Mouse (Mus musculus): Measurements from ENCODE around the gene Gm20388. TPM values are rescaled to one million over a fixed set of nuclear protein-coding genes. Genes with fewer than 3 reads are reported as not detected.

Gm20388 gene
- polyA plus RNA-seq, 1 experiment from 2014 or later, result 8.3 TPM

- H3K9me3 ChIP-seq (ENCODE audit: control insufficient read depth, low read length), result no peaks in the 10 kb centered on the region
- H3K9ac ChIP-seq (ENCODE audit: low read length), result no peak overlapping the region
- no peak for DNase-seq (ENCODE audit: low spot score)
- no peaks in the 10 kb centered on the region for H3K27me3 ChIP-seq (replicated peaks; ENCODE audit: control insufficient read depth, insufficient read depth, low read length)
- ATAC-seq (replicated peaks; ENCODE audit: low FRiP score, low TSS enrichment, low read depth), result no peak
- H3K4me2 ChIP-seq (ENCODE audit: low read length), result no peak overlapping the region
- H3K36me3 ChIP-seq (ENCODE audit: control insufficient read depth, insufficient read depth, low read length), result no peaks in the 10 kb centered on the region; the same call in 1 of the 2 replicates
- no peak overlapping the region for H3K4me3 ChIP-seq (ENCODE audit: low read depth, low read length)
- WGBS, result 88% methylated on average over 13 of the region's 13 CpGs
- peaks cover 4% of the 10 kb centered on the region; the same call in 1 of the 2 replicates for H3K4me1 ChIP-seq (replicated peaks; ENCODE audit: control insufficient read depth, insufficient read depth, low read length)
- no peak overlapping the region for H3K27ac ChIP-seq (ENCODE audit: low read depth)
Measured at GRCm38 (mm10) chr8:120049949-120050348, 139.3 kb downstream of the Gm20388 start.

- no peak for ATAC-seq (replicated peaks; ENCODE audit: low FRiP score, low TSS enrichment, low read depth)
Measured at GRCm38 (mm10) chr8:120050376-120050775, 139.7 kb downstream of the Gm20388 start.

GRCm38 (mm10) chr8:120051006-120051405, 140.4 kb downstream of the Gm20388 start:
- Histone ChIP-seq H3K36me3 (ENCODE audit: control insufficient read depth, insufficient read depth, low read length) (no peaks in the 10 kb centered on the region; the same call in 1 of the 2 replicates), H3K4me2 (ENCODE audit: low read length) (no peak overlapping the region), H3K9me3 (ENCODE audit: control insufficient read depth, low read length) (no peaks in the 10 kb centered on the region), H3K9ac (ENCODE audit: low read length) (no peak overlapping the region), H3K27me3 (replicated peaks; ENCODE audit: control insufficient read depth, insufficient read depth, low read length) (no peaks in the 10 kb centered on the region), H3K4me1 (replicated peaks; ENCODE audit: control insufficient read depth, insufficient read depth, low read length) (peaks cover 4% of the 10 kb centered on the region; the same call in 1 of the 2 replicates), H3K27ac (ENCODE audit: low read depth) (no peak overlapping the region), H3K4me3 (ENCODE audit: low read depth, low read length) (no peak overlapping the region)
- ATAC-seq (replicated peaks; ENCODE audit: low FRiP score, low TSS enrichment, low read depth), result no peak
- WGBS, result 41% methylated on average over 4 of the region's 4 CpGs
- DNase-seq (ENCODE audit: low spot score), result no peak

More at GRCm38 (mm10) chr8:120050376-120050775, 139.7 kb downstream of the Gm20388 start:
- H3K27me3 ChIP-seq (replicated peaks; ENCODE audit: control insufficient read depth, insufficient read depth, low read length), result no peaks in the 10 kb centered on the region
- H3K9ac ChIP-seq (ENCODE audit: low read length), result no peak overlapping the region
- H3K27ac ChIP-seq (ENCODE audit: low read depth), result no peak overlapping the region
- H3K4me1 ChIP-seq (replicated peaks; ENCODE audit: control insufficient read depth, insufficient read depth, low read length), result peaks cover 4% of the 10 kb centered on the region; the same call in 1 of the 2 replicates
- no peak overlapping the region for H3K4me2 ChIP-seq (ENCODE audit: low read length)
- no peaks in the 10 kb centered on the region; the same call in 1 of the 2 replicates for H3K36me3 ChIP-seq (ENCODE audit: control insufficient read depth, insufficient read depth, low read length)
- H3K9me3 ChIP-seq (ENCODE audit: control insufficient read depth, low read length), result no peaks in the 10 kb centered on the region
- H3K4me3 ChIP-seq (ENCODE audit: low read depth, low read length), result no peak overlapping the region
- DNase-seq (ENCODE audit: low spot score), result no peak
- 80% methylated on average over 10 of the region's 10 CpGs for WGBS

GRCm38 (mm10) chr8:120051908-120052307, 141.3 kb downstream of the Gm20388 start:
- H3K9me3 ChIP-seq (ENCODE audit: control insufficient read depth, low read length), result no peaks in the 10 kb centered on the region
- 75% methylated on average over 4 of the region's 4 CpGs for WGBS
- H3K27ac ChIP-seq (ENCODE audit: low read depth), result no peak overlapping the region
- no peaks in the 10 kb centered on the region for H3K4me1 ChIP-seq (replicated peaks; ENCODE audit: control insufficient read depth, insufficient read depth, low read length)
- H3K27me3 ChIP-seq (replicated peaks; ENCODE audit: control insufficient read depth, insufficient read depth, low read length), result no peaks in the 10 kb centered on the region
- H3K4me2 ChIP-seq (ENCODE audit: low read length), result no peak overlapping the region
- no peak overlapping the region for H3K4me3 ChIP-seq (ENCODE audit: low read depth, low read length)
- no peak for ATAC-seq (replicated peaks; ENCODE audit: low FRiP score, low TSS enrichment, low read depth)
- no peak overlapping the region for H3K9ac ChIP-seq (ENCODE audit: low read length)
- H3K36me3 ChIP-seq (ENCODE audit: control insufficient read depth, insufficient read depth, low read length), result no peaks in the 10 kb centered on the region; the same call in 1 of the 2 replicates
- DNase-seq (ENCODE audit: low spot score), result no peak

GRCm38 (mm10) chr8:120052318-120052717, 141.7 kb downstream of the Gm20388 start:
- Histone ChIP-seq H3K4me1 (replicated peaks; ENCODE audit: control insufficient read depth, insufficient read depth, low read length) (no peaks in the 10 kb centered on the region), H3K27ac (ENCODE audit: low read depth) (no peak overlapping the region), H3K36me3 (ENCODE audit: control insufficient read depth, insufficient read depth, low read length) (no peaks in the 10 kb centered on the region; the same call in 1 of the 2 replicates), H3K27me3 (replicated peaks; ENCODE audit: control insufficient read depth, insufficient read depth, low read length) (no peaks in the 10 kb centered on the region), H3K4me3 (ENCODE audit: low read depth, low read length) (no peak overlapping the region), H3K9me3 (ENCODE audit: control insufficient read depth, low read length) (no peaks in the 10 kb centered on the region), H3K9ac (ENCODE audit: low read length) (no peak overlapping the region), H3K4me2 (ENCODE audit: low read length) (no peak overlapping the region)
- DNase-seq (ENCODE audit: low spot score) (no peak), ATAC-seq (replicated peaks; ENCODE audit: low FRiP score, low TSS enrichment, low read depth) (no peak)
- 75% methylated on average over 8 of the region's 8 CpGs for WGBS

- ATAC-seq (replicated peaks; ENCODE audit: low FRiP score, low TSS enrichment, low read depth), result no peak
- no peak for DNase-seq (ENCODE audit: low spot score)
- no peaks in the 10 kb centered on the region for H3K27me3 ChIP-seq (replicated peaks; ENCODE audit: control insufficient read depth, insufficient read depth, low read length)
- no peaks in the 10 kb centered on the region; the same call in 1 of the 2 replicates for H3K36me3 ChIP-seq (ENCODE audit: control insufficient read depth, insufficient read depth, low read length)
- no peak overlapping the region for H3K27ac ChIP-seq (ENCODE audit: low read depth)
- H3K9ac ChIP-seq (ENCODE audit: low read length), result no peak overlapping the region
- H3K4me1 ChIP-seq (replicated peaks; ENCODE audit: control insufficient read depth, insufficient read depth, low read length), result no peaks in the 10 kb centered on the region
- 94% methylated on average over 3 of the region's 3 CpGs for WGBS
- no peaks in the 10 kb centered on the region for H3K9me3 ChIP-seq (ENCODE audit: control insufficient read depth, low read length)
- H3K4me2 ChIP-seq (ENCODE audit: low read length), result no peak overlapping the region
- H3K4me3 ChIP-seq (ENCODE audit: low read depth, low read length), result no peak overlapping the region
Measured at GRCm38 (mm10) chr8:120054833-120055232, 144.2 kb downstream of the Gm20388 start.

GRCm38 (mm10) chr8:120057078-120057477, 146.4 kb downstream of the Gm20388 start:
- DNase-seq (ENCODE audit: low spot score) (no peak), ATAC-seq (replicated peaks; ENCODE audit: low FRiP score, low TSS enrichment, low read depth) (no peak)
- H3K36me3 ChIP-seq (ENCODE audit: control insufficient read depth, insufficient read depth, low read length), result no peaks in the 10 kb centered on the region
- no peak overlapping the region for H3K27ac ChIP-seq (ENCODE audit: low read depth)
- no peak overlapping the region for H3K9ac ChIP-seq (ENCODE audit: low read length)
- no peaks in the 10 kb centered on the region for H3K9me3 ChIP-seq (ENCODE audit: control insufficient read depth, low read length)
- no peaks in the 10 kb centered on the region for H3K27me3 ChIP-seq (replicated peaks; ENCODE audit: control insufficient read depth, insufficient read depth, low read length)
- H3K4me1 ChIP-seq (replicated peaks; ENCODE audit: control insufficient read depth, insufficient read depth, low read length), result no peaks in the 10 kb centered on the region
- no peak overlapping the region for H3K4me3 ChIP-seq (ENCODE audit: low read depth, low read length)
- H3K4me2 ChIP-seq (ENCODE audit: low read length), result no peak overlapping the region
- 66% methylated on average over 2 of the region's 2 CpGs for WGBS

GRCm38 (mm10) chr8:120062742-120063141, 152.1 kb downstream of the Gm20388 start:
- no peak overlapping the region for H3K4me3 ChIP-seq (ENCODE audit: low read depth, low read length)
- no peaks in the 10 kb centered on the region for H3K27me3 ChIP-seq (replicated peaks; ENCODE audit: control insufficient read depth, insufficient read depth, low read length)
- H3K9me3 ChIP-seq (ENCODE audit: control insufficient read depth, low read length), result peaks cover 6% of the 10 kb centered on the region; the same call in 1 of the 2 replicates
- H3K9ac ChIP-seq (ENCODE audit: low read length), result no peak overlapping the region
- no peak overlapping the region for H3K4me2 ChIP-seq (ENCODE audit: low read length)
- no peak for ATAC-seq (replicated peaks; ENCODE audit: low FRiP score, low TSS enrichment, low read depth)
- no peaks in the 10 kb centered on the region for H3K36me3 ChIP-seq (ENCODE audit: control insufficient read depth, insufficient read depth, low read length)
- H3K4me1 ChIP-seq (replicated peaks; ENCODE audit: control insufficient read depth, insufficient read depth, low read length), result no peaks in the 10 kb centered on the region
- H3K27ac ChIP-seq (ENCODE audit: low read depth), result no peak overlapping the region
- DNase-seq (ENCODE audit: low spot score), result no peak
- 89% methylated on average over 14 of the region's 14 CpGs for WGBS

- H3K4me2 ChIP-seq (ENCODE audit: low read length), result no peak overlapping the region
Measured at GRCm38 (mm10) chr8:120063326-120063725, 152.7 kb downstream of the Gm20388 start.

More at GRCm38 (mm10) chr8:120063326-120063725, 152.7 kb downstream of the Gm20388 start:
- Histone ChIP-seq H3K27ac (ENCODE audit: low read depth) (no peak overlapping the region), H3K4me1 (replicated peaks; ENCODE audit: control insufficient read depth, insufficient read depth, low read length) (no peaks in the 10 kb centered on the region), H3K9ac (ENCODE audit: low read length) (no peak overlapping the region), H3K27me3 (replicated peaks; ENCODE audit: control insufficient read depth, insufficient read depth, low read length) (no peaks in the 10 kb centered on the region), H3K9me3 (ENCODE audit: control insufficient read depth, low read length) (peaks cover 6% of the 10 kb centered on the region; the same call in 1 of the 2 replicates), H3K36me3 (ENCODE audit: control insufficient read depth, insufficient read depth, low read length) (no peaks in the 10 kb centered on the region), H3K4me3 (ENCODE audit: low read depth, low read length) (no peak overlapping the region)
- DNase-seq (ENCODE audit: low spot score) (no peak), ATAC-seq (replicated peaks; ENCODE audit: low FRiP score, low TSS enrichment, low read depth) (no peak)
- 82% methylated on average over 3 of the region's 3 CpGs for WGBS
